ENCODE assay signal across 26 mouse cellular contexts in the genomic region with DNA sequence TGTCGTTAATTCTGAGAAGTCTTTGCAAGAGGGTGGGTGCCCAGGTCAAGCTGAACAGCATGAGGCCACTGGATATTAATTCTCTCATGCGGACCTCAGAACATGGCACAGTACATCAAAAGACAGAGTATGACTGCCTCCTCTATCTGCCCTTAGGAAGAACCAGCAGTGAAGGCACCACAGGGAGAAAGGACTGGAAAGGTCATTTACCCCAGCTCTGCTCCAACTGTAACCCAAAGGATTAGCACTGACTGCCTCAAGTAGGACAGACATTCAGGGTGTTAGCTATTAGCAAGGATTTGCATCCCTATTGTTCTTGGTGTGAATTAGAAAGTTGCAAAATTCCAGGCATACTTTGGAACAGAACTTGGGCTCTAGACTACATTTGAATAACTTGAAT. TPM values are rescaled to one million over a fixed set of nuclear protein-coding genes. Genes with fewer than 3 reads are reported as not detected.
DNase-seq lines count a peak whose midpoint lies in the region; ATAC-seq lines count a peak whose summit lies in the region.
"Had no signal": no experiment of that assay in that cellular context is flagged by ENCODE, and none has a peak within 500 bp of the region (broad histone marks: within the 10 kb centered on the region; RNA-seq: fewer than 3 reads in every experiment).

No protein-coding gene starts in this region.

- peak; percentile 7 for DNase-seq in ES-CJ7 (ENCODE audit: low read depth, low spot score)
- peak; percentile 17 for DNase-seq in Muller cell, postnatal 12 days (ENCODE audit: inconsistent ontology term)
- peak; percentile 3 for DNase-seq in c-Kit-positive CD71-positive TER-119-positive erythroid progenitor cells, embryonic 14.5 days (ENCODE audit: low spot score)
- DNase-seq in frontal cortex, postnatal 10 days (ENCODE audit: low spot score in 2 of 2), result no peak
- no peak for DNase-seq in layer of hippocampus, adult 8-10 months (ENCODE audit: low spot score in 2 of 2)
- no peak for DNase-seq in left cerebral cortex, adult 8-10 months (ENCODE audit: low spot score in 2 of 2)
- DNase-seq: adrenal gland, adult 8-10 months; adrenal gland, postnatal 25 days; cerebellum, adult 11 months; cerebellum, adult 2 months; cerebellum, adult 9-11 months; cerebellum, postnatal 25 days; embryo, embryonic 11 days; gastrocnemius, adult 2 months; gastrocnemius, postnatal 14 days; heart, adult 11 months had no signal

- peak; percentile 63 for ATAC-seq in megakaryocyte-erythroid progenitor cell, adult 5-6 weeks (replicated peaks; ENCODE audit: low FRiP score, low TSS enrichment, poor library complexity, severe bottlenecking)
- ATAC-seq: activated CD4-positive, CD25-positive, alpha-beta regulatory T cell, adult 4 months; forebrain, embryonic 15.5 days; hindbrain, embryonic 16.5 days; intestine, embryonic 15.5 days; Patski had no signal

RNA-seq across cellular contexts. Expression of a gene that starts 58.2 kb away (rescaled TPM):
- not detected in 2 replicates for total RNA-seq in megakaryocyte-erythroid progenitor cell, adult 5-6 weeks (2014; fragmentation: Nextera tagmentation)
- not detected in 2 replicates for total RNA-seq in megakaryocyte-erythroid progenitor cell, adult 5-6 weeks (2017)
- total RNA-seq in layer of hippocampus, adult 8-10 months (2022), result not detected
- not detected for total RNA-seq in left cerebral cortex, adult 8-10 months (2022)
- total RNA-seq: adrenal gland, adult 8-10 months; adrenal gland, postnatal 25 days; G1E; gastrocnemius, adult 2 months; gastrocnemius, postnatal 14 days; gastrocnemius, postnatal 4 days; heart, adult 8-10 months; heart, postnatal 25 days had no signal

Comparison
In these comparisons a context has a peak if more than half of its experiments do, and no peak if none do; other contexts are left out.
1. DNase-seq: peak in ES-CJ7 (single experiment), Muller cell, postnatal 12 days (single experiment) and c-Kit-positive CD71-positive TER-119-positive erythroid progenitor cells, embryonic 14.5 days (single experiment); none in frontal cortex, postnatal 10 days (0 of 2), layer of hippocampus, adult 8-10 months (0 of 2) and left cerebral cortex, adult 8-10 months (0 of 2).